Mouse (Mus musculus) heart, embryonic 13.5 days (tissue): Measurements from ENCODE around the gene Chd9. TPM values are rescaled to one million over a fixed set of nuclear protein-coding genes. Genes with fewer than 3 reads are reported as not detected.

Source experiments
- ATAC-seq: fragments of 200-750 bp; cut with Nextera tagmentation; 2 replicates; pipeline ENCODE4 v1.8.0; 2017; ENCODE audit warnings: moderate TSS enrichment; ENCODE audit not compliant: insufficient number of reproducible peaks, low FRiP score, low TSS enrichment; ENCODE audit errors: extremely low read depth
- H3K27ac ChIP-seq: fragments of 300-500 bp; sonication (generic); replicated peaks from 2 replicates; pipeline ENCODE4 v1.5.1; 2015; ENCODE audit warnings: moderate library complexity, mild to moderate bottlenecking, inconsistent platforms
- H3K27me3 ChIP-seq: fragments of 300-500 bp; sonication (generic); replicated peaks from 2 replicates; pipeline ENCODE4 v1.6.1; 2015; ENCODE audit warnings: mild to moderate bottlenecking, inconsistent platforms
- H3K36me3 ChIP-seq: fragments of 300-500 bp; sonication (generic); 2 replicates; pipeline ENCODE4 v1.6.1; 2015; ENCODE audit warnings: mild to moderate bottlenecking, inconsistent platforms
- H3K4me1 ChIP-seq: fragments of 300-500 bp; sonication (generic); 2 replicates; pipeline ENCODE4 v1.6.1; 2015; ENCODE audit warnings: inconsistent platforms
- H3K4me2 ChIP-seq: fragments of 300-500 bp; sonication (generic); 2 replicates; pipeline ENCODE4 v1.6.1; 2015; ENCODE audit warnings: inconsistent platforms, mild to moderate bottlenecking, moderate library complexity
- H3K4me3 ChIP-seq: fragments of 300-500 bp; sonication (generic); 2 replicates; pipeline ENCODE4 v1.5.1; 2015; ENCODE audit warnings: moderate library complexity, mild to moderate bottlenecking, inconsistent platforms
- H3K9ac ChIP-seq: fragments of 300-500 bp; sonication (generic); 2 replicates; pipeline ENCODE4 v1.6.1; 2015; ENCODE audit warnings: inconsistent platforms, mild to moderate bottlenecking, moderate library complexity
- H3K9me3 ChIP-seq: fragments of 300-500 bp; sonication (generic); 2 replicates; pipeline ENCODE4 v1.6.1; 2016; ENCODE audit warnings: inconsistent platforms
- WGBS: fragments of 180-500 bp; shearing (Covaris S2); methylation state at CpG from one replicate; pipeline ENCODE4 v1.1.7; 2015; ENCODE audit warnings: mixed read lengths; 5-methylcytosine and 5-hydroxymethylcytosine counted together
- polyA plus RNA-seq: library from polyadenylated mRNA; unstranded; fragments of >200 nt; fragmentation: Nextera tagmentation; extraction: Ambion mirVana; gene quantifications from 2 replicates; pipeline ENCODE4 v1.2.1, GENCODE M21; 2015

The Chd9 gene
- polyA plus RNA-seq, 1 experiment from 2014 or later: 42.3 TPM

- ATAC-seq: no peak
- Histone ChIP-seq H3K9me3 (no peaks in the 10 kb centered on the region), H3K9ac (no peak overlapping the region), H3K36me3 (no peaks in the 10 kb centered on the region), H3K4me1 (peaks cover 39% of the 10 kb centered on the region), H3K27ac (no peak overlapping the region), H3K4me3 (no peak overlapping the region), H3K27me3 (no peaks in the 10 kb centered on the region), H3K4me2 (no peak overlapping the region)
- 61% methylated on average over 1 of the region's 1 CpGs for WGBS
Observed at GRCm38 (mm10) chr8:90856952-90857351, 28.8 kb downstream of the Chd9 start.

GRCm38 (mm10) chr8:90858071-90858470 lies 29.9 kb downstream of the Chd9 start:
- no peak overlapping the region for H3K9ac ChIP-seq
- no peak overlapping the region for H3K4me3 ChIP-seq
- H3K36me3 ChIP-seq: no peaks in the 10 kb centered on the region
- ATAC-seq: no peak
- no peak overlapping the region for H3K4me2 ChIP-seq
- 88% methylated on average over 2 of the region's 2 CpGs for WGBS
- no peaks in the 10 kb centered on the region for H3K9me3 ChIP-seq
- no peaks in the 10 kb centered on the region for H3K27me3 ChIP-seq
- H3K4me1 ChIP-seq: peaks cover 48% of the 10 kb centered on the region
- no peak overlapping the region for H3K27ac ChIP-seq

- WGBS: 20% methylated on average over 9 of the region's 9 CpGs
Observed at GRCm38 (mm10) chr8:90861266-90861944, 33.3 kb downstream of the Chd9 start.

GRCm38 (mm10) chr8:90862038-90862437 lies 33.9 kb downstream of the Chd9 start:
- no peak overlapping the region for H3K4me3 ChIP-seq
- no peaks in the 10 kb centered on the region for H3K36me3 ChIP-seq
- no peaks in the 10 kb centered on the region for H3K9me3 ChIP-seq
- WGBS: 5% methylated on average over 9 of the region's 9 CpGs
- H3K4me1 ChIP-seq: peaks cover 30% of the 10 kb centered on the region
- peak overlapping the region; percentile 54 for H3K4me2 ChIP-seq
- H3K27me3 ChIP-seq: no peaks in the 10 kb centered on the region
- peak; percentile 55; the same call in 1 of the 2 replicates for ATAC-seq
- peak overlapping the region; percentile 89 for H3K27ac ChIP-seq
- peak overlapping the region; percentile 61 for H3K9ac ChIP-seq

More at GRCm38 (mm10) chr8:90861266-90861944, 33.3 kb downstream of the Chd9 start:
- no peak for ATAC-seq
- Histone ChIP-seq H3K27ac (peak overlapping the region; percentile 89), H3K27me3 (no peaks in the 10 kb centered on the region), H3K4me1 (peaks cover 30% of the 10 kb centered on the region), H3K4me3 (no peak overlapping the region), H3K9ac (peak overlapping the region; percentile 61), H3K36me3 (no peaks in the 10 kb centered on the region), H3K4me2 (peak overlapping the region; percentile 54), H3K9me3 (no peaks in the 10 kb centered on the region)

GRCm38 (mm10) chr8:90867061-90867460 lies 38.9 kb downstream of the Chd9 start:
- no peak overlapping the region for H3K4me3 ChIP-seq
- no peaks in the 10 kb centered on the region for H3K9me3 ChIP-seq
- H3K4me2 ChIP-seq: no peak overlapping the region
- no peak overlapping the region for H3K9ac ChIP-seq
- peaks cover 52% of the 10 kb centered on the region for H3K4me1 ChIP-seq
- no peaks in the 10 kb centered on the region; the same call in 1 of the 2 replicates for H3K27me3 ChIP-seq
- 89% methylated on average over 2 of the region's 2 CpGs for WGBS
- no peak for ATAC-seq
- no peak overlapping the region for H3K27ac ChIP-seq
- H3K36me3 ChIP-seq: no peaks in the 10 kb centered on the region

GRCm38 (mm10) chr8:90867911-90868310 lies 39.8 kb downstream of the Chd9 start:
- Histone ChIP-seq H3K4me3 (no peak overlapping the region), H3K27me3 (no peaks in the 10 kb centered on the region; the same call in 1 of the 2 replicates), H3K4me2 (no peak overlapping the region), H3K9me3 (no peaks in the 10 kb centered on the region), H3K9ac (no peak overlapping the region), H3K27ac (no peak overlapping the region), H3K36me3 (no peaks in the 10 kb centered on the region), H3K4me1 (peaks cover 43% of the 10 kb centered on the region)
- WGBS: 84% methylated on average over 4 of the region's 4 CpGs
- no peak for ATAC-seq

GRCm38 (mm10) chr8:90868334-90868733 lies 40.2 kb downstream of the Chd9 start:
- 67% methylated on average over 4 of the region's 4 CpGs for WGBS
- peak overlapping the region; percentile 78 for H3K27ac ChIP-seq
- no peak for ATAC-seq

GRCm38 (mm10) chr8:90869071-90869919 lies 41.1 kb downstream of the Chd9 start:
- Histone ChIP-seq H3K27me3 (no peaks in the 10 kb centered on the region; the same call in 1 of the 2 replicates), H3K4me1 (peaks cover 43% of the 10 kb centered on the region), H3K9ac (no peak overlapping the region), H3K36me3 (no peaks in the 10 kb centered on the region), H3K27ac (peak overlapping the region; percentile 78), H3K4me2 (peak overlapping the region; percentile 37), H3K4me3 (no peak overlapping the region), H3K9me3 (no peaks in the 10 kb centered on the region)
- ATAC-seq: peak; percentile 58
- WGBS: 33% methylated on average over 18 of the region's 18 CpGs

More at GRCm38 (mm10) chr8:90868334-90868733, 40.2 kb downstream of the Chd9 start:
- H3K4me1 ChIP-seq: peaks cover 43% of the 10 kb centered on the region
- H3K9me3 ChIP-seq: no peaks in the 10 kb centered on the region
- H3K4me3 ChIP-seq: no peak overlapping the region
- no peak overlapping the region for H3K4me2 ChIP-seq
- H3K27me3 ChIP-seq: no peaks in the 10 kb centered on the region; the same call in 1 of the 2 replicates
- H3K36me3 ChIP-seq: no peaks in the 10 kb centered on the region
- no peak overlapping the region for H3K9ac ChIP-seq

- Histone ChIP-seq H3K9me3 (no peaks in the 10 kb centered on the region), H3K9ac (no peak overlapping the region), H3K4me1 (peaks cover 43% of the 10 kb centered on the region), H3K4me3 (no peak overlapping the region), H3K27ac (peak overlapping the region; percentile 78), H3K27me3 (no peaks in the 10 kb centered on the region; the same call in 1 of the 2 replicates), H3K4me2 (peak overlapping the region; percentile 37), H3K36me3 (no peaks in the 10 kb centered on the region)
- 16% methylated on average over 22 of the region's 22 CpGs for WGBS
- no peak for ATAC-seq
Observed at GRCm38 (mm10) chr8:90869920-90870777, 42.0 kb downstream of the Chd9 start.

- Histone ChIP-seq H3K9me3 (no peaks in the 10 kb centered on the region), H3K4me3 (no peak overlapping the region), H3K27ac (no peak overlapping the region), H3K9ac (no peak overlapping the region), H3K36me3 (no peaks in the 10 kb centered on the region), H3K4me2 (no peak overlapping the region), H3K4me1 (peaks cover 52% of the 10 kb centered on the region), H3K27me3 (no peaks in the 10 kb centered on the region; the same call in 1 of the 2 replicates)
- ATAC-seq: no peak
- 47% methylated on average over 6 of the region's 6 CpGs for WGBS
Observed at GRCm38 (mm10) chr8:90871375-90872080, 43.4 kb downstream of the Chd9 start.
